Mouse (Mus musculus) testis, adult 2 months (tissue): ENCODE measurements around the gene Trpv4.

Experiments used
- CTCF ChIP-seq: fragments of 200-500 bp; IDR thresholded peaks from 2 replicates; pipeline ENCODE4 v1.5.1; 2012; ENCODE audit warnings: low read depth, mild to moderate bottlenecking, inconsistent platforms, low read length, moderate library complexity; ENCODE audit not compliant: control insufficient read depth, insufficient read depth, insufficient replicate concordance
- POLR2A ChIP-seq: fragments of 200-500 bp; IDR thresholded peaks from 2 replicates; pipeline ENCODE4 v1.6.1; 2012; ENCODE audit warnings: low read depth, mild to moderate bottlenecking, inconsistent platforms, low read length, moderate library complexity; ENCODE audit not compliant: control insufficient read depth

GRCm38 (mm10) chr5:114685986-114686385 is 27.8 kb upstream of the Trpv4 start:
- TF ChIP-seq POLR2A (no peak), CTCF (no peak)
